Comparison of ENCODE assay signal across 8 mouse cellular contexts in genomic region chr10:85330938-85331691, GRCm38 (mm10). TPM values are rescaled to one million over a fixed set of nuclear protein-coding genes. Genes with fewer than 3 reads are reported as not detected.
DNase-seq lines count a peak whose midpoint lies in the region; ATAC-seq and TF ChIP-seq lines count a peak whose summit lies in the region.

No protein-coding gene starts in this region.

- DNase-seq in 3134 (ENCODE audit: extremely low read depth, insufficient read length, low spot score): peak; percentile 70
- DNase-seq in embryo, embryonic 10.5 days (ENCODE audit: low spot score): peak; percentile 87
- DNase-seq in heart, adult 2 months: peak; percentile 37 to 56
- peak; percentile 15 for DNase-seq in kidney, adult 18-20 months
- DNase-seq in spleen, postnatal 4 days (ENCODE audit: low spot score in 2 of 2): no peak

- H3K27ac ChIP-seq in heart, adult 2 months: no peak overlapping the region
- no peak overlapping the region for H3K27ac ChIP-seq in lung, embryonic 16.5 days (ENCODE audit: low read length)
- H3K27ac ChIP-seq in stomach, embryonic 14.5 days (ENCODE audit: low read length): no peak overlapping the region

- peak overlapping the region; percentile 44 for H3K4me2 ChIP-seq in lung, embryonic 16.5 days (ENCODE audit: low read depth, low read length)
- H3K4me2 ChIP-seq in stomach, embryonic 14.5 days (replicated peaks; ENCODE audit: low read depth, low read length): 0 out of 2 replicates have a peak overlapping the region, but pooled peaks have one; percentile 14

- H3K4me1 ChIP-seq in heart, adult 2 months (ENCODE audit: control insufficient read depth, insufficient read depth, low read length): no peaks in the 10 kb centered on the region
- no peaks in the 10 kb centered on the region for H3K4me1 ChIP-seq in lung, embryonic 16.5 days (replicated peaks; ENCODE audit: control insufficient read depth, insufficient read depth, low read length)
- no peaks in the 10 kb centered on the region for H3K4me1 ChIP-seq in stomach, embryonic 14.5 days (ENCODE audit: control insufficient read depth, insufficient read depth, low read length)

- 17% methylated on average over 13 of the region's 13 CpGs for WGBS in heart, adult 2 months
- WGBS in lung, embryonic 16.5 days: 9% methylated on average over 13 of the region's 13 CpGs
- 9% methylated on average over 13 of the region's 13 CpGs for WGBS in stomach, embryonic 14.5 days

- TF ChIP-seq POLR2A in heart, adult 2 months (IDR thresholded peaks at IDR 0.05; ENCODE audit: insufficient read depth, low read depth, low read length): no peak

- TF ChIP-seq EP300 in heart, adult 2 months (IDR thresholded peaks at IDR 0.05; ENCODE audit: insufficient read depth, low read depth, low read length): no peak

- H3K9me3 ChIP-seq in lung, embryonic 16.5 days (ENCODE audit: control insufficient read depth, low read length): no peaks in the 10 kb centered on the region
- H3K9me3 ChIP-seq in stomach, embryonic 14.5 days (ENCODE audit: control insufficient read depth, low read depth, low read length): no peaks in the 10 kb centered on the region

- ATAC-seq in lung, embryonic 16.5 days (ENCODE audit: low read depth): peak; percentile 89
- ATAC-seq in stomach, embryonic 14.5 days (ENCODE audit: insufficient number of reproducible peaks, insufficient read depth, low FRiP score, low read depth): no peak
- no peak for ATAC-seq in erythroid progenitor cell, adult 5-6 weeks (replicated peaks; ENCODE audit: low FRiP score, poor library complexity, severe bottlenecking)

- no peak overlapping the region for H3K4me3 ChIP-seq in heart, adult 2 months
- peak overlapping the region; percentile 19 for H3K4me3 ChIP-seq in lung, embryonic 16.5 days (ENCODE audit: low read length)
- no peak overlapping the region for H3K4me3 ChIP-seq in stomach, embryonic 14.5 days (ENCODE audit: low read depth, low read length)

- H3K9ac ChIP-seq in heart, adult 2 months (ENCODE audit: low read depth, low read length): no peak overlapping the region
- no peak overlapping the region for H3K9ac ChIP-seq in lung, embryonic 16.5 days (ENCODE audit: low read length)
- no peak overlapping the region for H3K9ac ChIP-seq in stomach, embryonic 14.5 days (replicated peaks; ENCODE audit: low read depth, low read length)

- H3K27me3 ChIP-seq in heart, adult 2 months (ENCODE audit: control insufficient read depth, insufficient read depth, low read length): no peaks in the 10 kb centered on the region
- H3K27me3 ChIP-seq in lung, embryonic 16.5 days (ENCODE audit: control insufficient read depth, insufficient read depth, low read depth, low read length): no peaks in the 10 kb centered on the region
- no peaks in the 10 kb centered on the region for H3K27me3 ChIP-seq in stomach, embryonic 14.5 days (ENCODE audit: control insufficient read depth, insufficient read depth, low read length)

- TF ChIP-seq CTCF in heart, adult 2 months (IDR thresholded peaks at IDR 0.05): no peak

- no peaks in the 10 kb centered on the region for H3K79me2 ChIP-seq in heart, adult 2 months (replicated peaks; ENCODE audit: control insufficient read depth, insufficient read depth, low read length)

- H3K36me3 ChIP-seq in heart, adult 2 months (ENCODE audit: control insufficient read depth, insufficient read depth, low read length): no peaks in the 10 kb centered on the region
- no peaks in the 10 kb centered on the region for H3K36me3 ChIP-seq in lung, embryonic 16.5 days (ENCODE audit: control insufficient read depth, insufficient read depth, low read length)
- H3K36me3 ChIP-seq in stomach, embryonic 14.5 days (ENCODE audit: control insufficient read depth, insufficient read depth, low read length): no peaks in the 10 kb centered on the region

- intact Hi-C loops in heart, adult 2 months (cut with DNase I): no loop called here

RNA-seq across cellular contexts. Expression of gene Btbd11, which starts 55.5 kb away (rescaled TPM):
- 1 to 10 TPM; 1.4 to 2.7 TPM for total RNA-seq in heart, adult 2 months (2021)
- 1.8 and 1.9 TPM in 2 replicates for polyA plus RNA-seq in heart, adult 2 months (2012; rRNA removed)
- polyA plus RNA-seq in lung, embryonic 16.5 days (2015; fragmentation: Nextera tagmentation; extraction: Ambion mirVana): 1.3 and 1.7 TPM in 2 replicates
- polyA plus RNA-seq in stomach, embryonic 14.5 days (2014; fragmentation: Nextera tagmentation; extraction: Ambion mirVana): 2.4 and 3.7 TPM in 2 replicates
- total RNA-seq in erythroid progenitor cell, adult 5-6 weeks (2015; ENCODE audit: low replicate concordance): 1.1 and 1.3 TPM in 2 replicates
- 1.1 TPM in 1 of 2 replicates, not detected in the other for total RNA-seq in erythroid progenitor cell, adult 5-6 weeks (2017; ENCODE audit: low replicate concordance)

Comparison
In these comparisons a context has a peak if more than half of its experiments do, and no peak if none do; other contexts are left out.
1. DNase-seq: peak in 3134 (single experiment), embryo, embryonic 10.5 days (single experiment), heart, adult 2 months (2 of 2) and kidney, adult 18-20 months (single experiment); none in spleen, postnatal 4 days (0 of 2).